ENCODE assay signal across 8 mouse cellular contexts in genomic region chr11:87426450-87427250, GRCm38 (mm10). TPM values are rescaled to one million over a fixed set of nuclear protein-coding genes. Genes with fewer than 3 reads are reported as not detected.
A peak's percentile ranks its signal among the peaks of the same experiment; 100 is the strongest.
DNase-seq lines count a peak whose midpoint lies in the region; ATAC-seq and TF ChIP-seq lines count a peak whose summit lies in the region.
"Not testable (repeated sequence)": the region's sequence is repeated elsewhere in the genome, so short reads cannot be mapped to it uniquely, and the experiment has no call there.

No protein-coding gene starts in this region.

- H3K36me3 ChIP-seq in heart, embryonic 11.5 days (ENCODE audit: control insufficient read depth, insufficient read depth, low read length); kidney, embryonic 15.5 days; limb, embryonic 15.5 days; midbrain, postnatal 0 days (ENCODE audit: insufficient read depth, low read length): not testable (repeated sequence)

- not testable (repeated sequence) for H3K9me3 ChIP-seq in heart, embryonic 11.5 days (replicated peaks; ENCODE audit: control insufficient read depth, low read length); kidney, embryonic 15.5 days (replicated peaks); limb, embryonic 15.5 days; midbrain, postnatal 0 days (ENCODE audit: low read length)

- 1% methylated on average over 23 of the region's 24 CpGs for WGBS in heart, embryonic 11.5 days (ENCODE audit: insufficient replicate concordance)
- WGBS in kidney, embryonic 15.5 days, result 1% methylated on average over 24 of the region's 24 CpGs
- under 1% methylated on average over 24 of the region's 24 CpGs for WGBS in limb, embryonic 15.5 days
- WGBS in midbrain, postnatal 0 days, result under 1% methylated on average over 24 of the region's 24 CpGs

- peak; percentile 92 to 94 for DNase-seq in B cell, adult 2 months
- peak; percentile 95 for DNase-seq in brain, adult 2 months (ENCODE audit: low read depth, low spot score)
- peak; percentile 95 for DNase-seq in midbrain, postnatal 0 days (ENCODE audit: low spot score)
- DNase-seq in spleen, postnatal 10 days (ENCODE audit: low spot score in 2 of 2), result peak; percentile 66 to 91

- H3K9ac ChIP-seq in heart, embryonic 11.5 days (ENCODE audit: low read depth, low read length), result peak overlapping the region; percentile 68
- 0 out of 2 replicates have a peak overlapping the region, but pooled peaks have one; percentile 41 for H3K9ac ChIP-seq in kidney, embryonic 15.5 days
- H3K9ac ChIP-seq in limb, embryonic 15.5 days, result not testable (repeated sequence)
- H3K9ac ChIP-seq in midbrain, postnatal 0 days (replicated peaks; ENCODE audit: low read length, poor library complexity, severe bottlenecking), result peak overlapping the region; percentile 46

- peak; percentile 61 for ATAC-seq in erythroblast, adult 5-6 weeks (replicated peaks; ENCODE audit: low FRiP score, poor library complexity, severe bottlenecking)
- peak; percentile 83 for ATAC-seq in heart, embryonic 11.5 days (replicated peaks; ENCODE audit: insufficient number of reproducible peaks, low FRiP score, low TSS enrichment)
- ATAC-seq in kidney, embryonic 15.5 days (replicated peaks; ENCODE audit: low FRiP score), result peak; percentile 92
- peak; percentile 90 for ATAC-seq in limb, embryonic 15.5 days (ENCODE audit: insufficient number of reproducible peaks, low FRiP score, low TSS enrichment, low read depth)
- peak; percentile 89 for ATAC-seq in midbrain, postnatal 0 days (ENCODE audit: low FRiP score)

- H3K27me3 ChIP-seq in heart, embryonic 11.5 days (ENCODE audit: control insufficient read depth, insufficient read depth, low read length); kidney, embryonic 15.5 days; limb, embryonic 15.5 days; midbrain, postnatal 0 days (ENCODE audit: insufficient read depth, low read length): not testable (repeated sequence)

- not testable (repeated sequence) for H3K4me1 ChIP-seq in heart, embryonic 11.5 days (ENCODE audit: control insufficient read depth, insufficient read depth, low read length); limb, embryonic 15.5 days; midbrain, postnatal 0 days (ENCODE audit: insufficient read depth, low read length)
- peaks cover 13% of the 10 kb centered on the region for H3K4me1 ChIP-seq in kidney, embryonic 15.5 days

- H3K4me2 ChIP-seq in heart, embryonic 11.5 days, result peak overlapping the region; percentile 66
- peak overlapping the region; percentile 60 for H3K4me2 ChIP-seq in kidney, embryonic 15.5 days
- H3K4me2 ChIP-seq in limb, embryonic 15.5 days, result peak overlapping the region; percentile 42
- H3K4me2 ChIP-seq in midbrain, postnatal 0 days (ENCODE audit: low read depth, low read length, poor library complexity, severe bottlenecking), result peak overlapping the region; percentile 44

- peak overlapping the region; percentile 47 for H3K4me3 ChIP-seq in heart, embryonic 11.5 days (ENCODE audit: low read depth, low read length)
- H3K4me3 ChIP-seq in kidney, embryonic 15.5 days (replicated peaks), result peak overlapping the region; percentile 44
- H3K4me3 ChIP-seq in limb, embryonic 15.5 days, result peak overlapping the region; percentile 39
- H3K4me3 ChIP-seq in midbrain, postnatal 0 days (ENCODE audit: low read depth, low read length), result peak overlapping the region; percentile 32

- H3K27ac ChIP-seq in heart, embryonic 11.5 days (ENCODE audit: low read depth, low read length), result peak overlapping the region; percentile 72
- H3K27ac ChIP-seq in kidney, embryonic 15.5 days, result peak overlapping the region; percentile 83
- H3K27ac ChIP-seq in limb, embryonic 15.5 days, result peak overlapping the region; percentile 81
- H3K27ac ChIP-seq in midbrain, postnatal 0 days (ENCODE audit: low read depth, low read length), result peak overlapping the region; percentile 68

- not testable (repeated sequence) for TF ChIP-seq CTCF in midbrain, postnatal 0 days (IDR thresholded peaks at IDR 0.05)

RNA-seq across cellular contexts. Expression of gene Tex14, which starts 21.8 kb away (rescaled TPM):
- total RNA-seq in erythroblast, adult 5-6 weeks (2015; ENCODE audit: low replicate concordance), result not detected in 2 replicates
- total RNA-seq in erythroblast, adult 5-6 weeks (2017; ENCODE audit: low replicate concordance), result 0.34 and 0.42 TPM in 2 replicates
- polyA plus RNA-seq in heart, embryonic 11.5 days (2014; fragmentation: Nextera tagmentation; extraction: Ambion mirVana), result 0.30 and 0.96 TPM in 2 replicates
- 0.60 and 0.65 TPM in 2 replicates for polyA plus RNA-seq in kidney, embryonic 15.5 days (2015; fragmentation: Nextera tagmentation; extraction: Ambion mirVana)
- 0.82 and 2.1 TPM in 2 replicates for polyA plus RNA-seq in limb, embryonic 15.5 days (2015; fragmentation: Nextera tagmentation; extraction: Ambion mirVana)
- 0.66 and 4.0 TPM in 2 replicates for total RNA-seq in midbrain, postnatal 0 days (2014; rRNA removed)
- polyA plus RNA-seq in midbrain, postnatal 0 days (2015; fragmentation: Nextera tagmentation; extraction: Ambion mirVana), result 0.31 and 0.35 TPM in 2 replicates

RNA-seq across cellular contexts. Expression of gene Rad51c, which starts 21.9 kb away (rescaled TPM):
- 0.19 and 3.8 TPM in 2 replicates for total RNA-seq in erythroblast, adult 5-6 weeks (2015; ENCODE audit: low replicate concordance)
- total RNA-seq in erythroblast, adult 5-6 weeks (2017; ENCODE audit: low replicate concordance), result 5.9 and 6.3 TPM in 2 replicates
- 11.6 and 11.9 TPM in 2 replicates for polyA plus RNA-seq in heart, embryonic 11.5 days (2014; fragmentation: Nextera tagmentation; extraction: Ambion mirVana)
- polyA plus RNA-seq in kidney, embryonic 15.5 days (2015; fragmentation: Nextera tagmentation; extraction: Ambion mirVana), result 8.3 and 9.1 TPM in 2 replicates
- polyA plus RNA-seq in limb, embryonic 15.5 days (2015; fragmentation: Nextera tagmentation; extraction: Ambion mirVana), result 7.6 and 7.8 TPM in 2 replicates
- total RNA-seq in midbrain, postnatal 0 days (2014; rRNA removed), result 2.0 and 2.4 TPM in 2 replicates
- 1.8 and 2.1 TPM in 2 replicates for polyA plus RNA-seq in midbrain, postnatal 0 days (2015; fragmentation: Nextera tagmentation; extraction: Ambion mirVana)

Comparison
In these comparisons a context has a peak if more than half of its experiments do, and no peak if none do; other contexts are left out.
1. Peak in every context shown above with its lines: DNase-seq, ATAC-seq, H3K4me3 ChIP-seq and H3K27ac ChIP-seq.